Comparison of ENCODE assay signal across 7 mouse cellular contexts in the genomic region with DNA sequence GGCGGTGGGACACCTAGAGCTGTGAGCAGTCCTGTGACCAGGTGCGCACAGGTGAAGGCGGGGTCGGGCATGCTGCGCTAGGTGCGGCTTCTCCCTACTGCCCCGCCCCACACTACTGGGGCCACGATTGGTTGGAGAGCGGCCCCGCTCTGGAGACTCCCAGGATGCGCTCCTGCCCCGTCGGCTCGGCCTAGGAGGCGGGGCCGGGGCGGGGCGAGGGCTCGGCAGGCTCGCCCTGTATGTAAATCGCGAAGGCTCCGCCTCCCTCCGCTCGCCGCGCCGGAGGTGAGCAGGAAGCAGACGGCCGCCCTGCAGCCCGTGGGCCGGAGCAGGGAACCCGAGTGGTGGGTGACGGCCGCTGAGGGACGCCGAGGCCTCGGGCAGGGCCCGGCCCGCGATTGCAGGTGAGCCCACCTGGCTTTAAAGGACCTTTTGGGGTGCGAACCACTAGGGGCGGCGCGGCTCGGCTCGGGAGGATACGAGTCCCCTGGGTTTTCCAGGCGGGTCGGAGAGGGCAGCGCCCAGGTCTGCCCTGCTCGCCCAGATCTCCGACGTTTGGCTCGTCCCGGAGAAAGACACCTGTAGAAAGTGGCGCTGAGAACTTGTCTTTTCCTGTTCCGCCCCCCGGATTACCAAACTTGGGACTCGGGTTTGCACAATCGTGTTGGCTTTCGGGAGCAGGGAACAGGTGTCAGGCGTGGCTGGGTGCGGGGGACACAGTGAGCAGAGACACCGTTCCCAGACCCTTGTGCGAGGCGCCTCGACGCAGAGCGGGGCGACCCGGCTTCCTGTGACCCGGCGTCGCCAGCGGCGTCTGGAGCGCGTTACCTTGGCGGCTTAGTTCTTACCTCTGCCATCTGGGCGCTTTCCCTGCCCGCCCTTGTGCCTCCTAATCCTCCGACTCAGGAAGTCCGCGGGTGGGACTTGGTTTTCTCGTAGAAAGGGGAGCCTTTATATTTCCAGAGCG. TPM values are rescaled to one million over a fixed set of nuclear protein-coding genes. Genes with fewer than 3 reads are reported as not detected.
DNase-seq lines count a peak whose midpoint lies in the region; ATAC-seq and TF ChIP-seq lines count a peak whose summit lies in the region.

A gene (plus strand): TSS at position 276 of the 967 bp plus-strand sequence.

- peaks cover 4% of the 10 kb centered on the region; the same call in 1 of the 2 replicates for H3K27me3 ChIP-seq in intestine, embryonic 14.5 days (replicated peaks; ENCODE audit: control insufficient read depth, insufficient read depth, low read length)
- H3K27me3 ChIP-seq in liver, adult 2 months (ENCODE audit: control insufficient read depth, insufficient read depth, low read length) = no peaks in the 10 kb centered on the region

- peak within 1 kb of the TSS; percentile 63 for H3K9ac ChIP-seq in intestine, embryonic 14.5 days (ENCODE audit: low read length)
- H3K9ac ChIP-seq in liver, adult 2 months (ENCODE audit: low read depth, low read length) = peak within 1 kb of the TSS; percentile 94

- peak within 1 kb of the TSS; percentile 64 for H3K27ac ChIP-seq in intestine, embryonic 14.5 days (ENCODE audit: low read depth)
- H3K27ac ChIP-seq in liver, adult 2 months (replicated peaks; ENCODE audit: insufficient read depth, low read depth, low read length) = peak within 1 kb of the TSS; percentile 98

- intact Hi-C loops in gastrocnemius, postnatal 36 days (cut with DNase I) = no loop called here

- under 1% methylated on average over 87 of the region's 87 CpGs for WGBS in intestine, embryonic 14.5 days
- under 1% methylated on average over 87 of the region's 87 CpGs for WGBS in liver, adult 2 months

- H3K4me1 ChIP-seq in intestine, embryonic 14.5 days (replicated peaks; ENCODE audit: control insufficient read depth, insufficient read depth, low read length) = peaks cover 10% of the 10 kb centered on the region
- peaks cover 2% of the 10 kb centered on the region for H3K4me1 ChIP-seq in liver, adult 2 months (ENCODE audit: control insufficient read depth, insufficient read depth, low read length)

- DNase-seq in adrenal gland, adult 18-20 months (ENCODE audit: low spot score in 2 of 2) = peak; percentile 85 to 87
- peak; percentile 61 to 80 for DNase-seq in gastrocnemius, postnatal 36 days
- peak; percentile 89 for DNase-seq in intestine, embryonic 14.5 days (ENCODE audit: low spot score)
- DNase-seq in liver, adult 2 months (ENCODE audit: extremely low read depth, low read depth, low spot score) = peak; percentile 73
- peak; percentile 72 to 81 for DNase-seq in spleen, postnatal 14 days (ENCODE audit: low spot score in 2 of 2)

- no peak for TF ChIP-seq CTCF in liver, adult 2 months (IDR thresholded peaks at IDR 0.05; ENCODE audit: low read depth, low read length)

- ATAC-seq in common myeloid progenitor, adult 5-6 weeks (replicated peaks; ENCODE audit: low read depth, poor library complexity, severe bottlenecking) = peak; percentile 91
- peak; percentile 94 for ATAC-seq in intestine, embryonic 14.5 days (replicated peaks; ENCODE audit: low FRiP score, low TSS enrichment, low read depth)
- peak; percentile 82 for ATAC-seq in monocyte, adult 5-6 weeks (replicated peaks; ENCODE audit: insufficient number of reproducible peaks, low FRiP score, low TSS enrichment, poor library complexity, severe bottlenecking)

- H3K4me2 ChIP-seq in intestine, embryonic 14.5 days (ENCODE audit: low read length) = peak within 1 kb of the TSS; percentile 93

- peak; percentile 89 for TF ChIP-seq POLR2A in liver, adult 2 months (IDR thresholded peaks at IDR 0.05; ENCODE audit: extremely low read depth, insufficient read depth, low read length)

- peak within 1 kb of the TSS; percentile 67 for H3K4me3 ChIP-seq in intestine, embryonic 14.5 days (ENCODE audit: low read depth, low read length)
- peak within 1 kb of the TSS; percentile 92 for H3K4me3 ChIP-seq in liver, adult 2 months (ENCODE audit: insufficient read depth, low read depth, low read length)

- H3K36me3 ChIP-seq in intestine, embryonic 14.5 days (ENCODE audit: control insufficient read depth, insufficient read depth, low read length) = peaks cover 32% of the 10 kb centered on the region
- H3K36me3 ChIP-seq in liver, adult 2 months (ENCODE audit: control insufficient read depth, insufficient read depth, low read length) = no peaks in the 10 kb centered on the region

- H3K9me3 ChIP-seq in intestine, embryonic 14.5 days (ENCODE audit: control insufficient read depth, low read length) = no peaks in the 10 kb centered on the region

- peaks cover 29% of the 10 kb centered on the region; the same call in 1 of the 2 replicates for H3K79me2 ChIP-seq in liver, adult 2 months (ENCODE audit: control insufficient read depth, insufficient read depth, low read length)

RNA-seq across cellular contexts. Expression of the gene that starts here (rescaled TPM):
- total RNA-seq in adrenal gland, adult 18-20 months (2021) = 1 to 10 TPM; 5.8 to 8.0 TPM
- total RNA-seq in common myeloid progenitor, adult 5-6 weeks (2017) = 3.8 and 6.2 TPM in 2 replicates
- 1 to 10 TPM; 6.5 to 9.9 TPM for total RNA-seq in gastrocnemius, postnatal 36 days (2021)
- polyA plus RNA-seq in intestine, embryonic 14.5 days (2014; fragmentation: Nextera tagmentation; extraction: Ambion mirVana) = 46.3 and 59.2 TPM in 2 replicates
- 15.8 and 17.2 TPM in 2 replicates for total RNA-seq in liver, adult 2 months (2014; rRNA removed)
- 46.8 and 52.7 TPM in 2 replicates for polyA plus RNA-seq in liver, adult 2 months (2012; rRNA removed)
- 10.4 to 25.9 TPM (median 10.7 TPM) in 3 replicates for total RNA-seq in monocyte, adult 5-6 weeks (2017)

Comparison
In these comparisons a context has a peak if more than half of its experiments do, and no peak if none do; other contexts are left out.
1. Peak in every context shown above with its lines: DNase-seq, ATAC-seq, H3K4me3 ChIP-seq and H3K27ac ChIP-seq.